Mouse (Mus musculus): ENCODE measurements around the gene Lhfp. TPM values are rescaled to one million over a fixed set of nuclear protein-coding genes. Genes with fewer than 3 reads are reported as not detected.

The Lhfp gene
- 69.1 and 89.7 TPM in 2 replicates for polyA plus RNA-seq (2014; fragmentation: Nextera tagmentation; extraction: Ambion mirVana)

- Histone ChIP-seq H3K4me3 (ENCODE audit: low read length) (peak within 1 kb of the TSS; percentile 79), H3K9ac (ENCODE audit: low read depth, low read length) (peak within 1 kb of the TSS; percentile 79), H3K36me3 (ENCODE audit: control insufficient read depth, insufficient read depth, low read length) (peaks cover 2% of the 10 kb centered on the region; the same call in 1 of the 2 replicates), H3K27me3 (ENCODE audit: control insufficient read depth, insufficient read depth, low read length) (no peaks in the 10 kb centered on the region), H3K27ac (ENCODE audit: low read depth, low read length) (peak within 1 kb of the TSS; percentile 68), H3K4me1 (ENCODE audit: control insufficient read depth, insufficient read depth, low read length) (0 out of 2 replicates have a peak, but pooled peaks cover 15% of the 10 kb centered on the region), H3K9me3 (ENCODE audit: control insufficient read depth, low read length) (no peaks in the 10 kb centered on the region), H3K4me2 (replicated peaks; ENCODE audit: low read depth, low read length) (peak within 1 kb of the TSS; percentile 90)
- peak; percentile 90 for ATAC-seq (ENCODE audit: low FRiP score, low TSS enrichment)
- WGBS, result under 1% methylated on average over 58 of the region's 58 CpGs
Observed at GRCm38 (mm10) chr3:53041411-53042239, at the start of gene Lhfp. TSS of gene Lhfp (plus strand) at chr3:53041528.

GRCm38 (mm10) chr3:52993296-52993695, 48.0 kb upstream of the Lhfp start:
- H3K4me1 ChIP-seq (ENCODE audit: control insufficient read depth, insufficient read depth, low read length), result no peaks in the 10 kb centered on the region
- no peak overlapping the region for H3K4me2 ChIP-seq (replicated peaks; ENCODE audit: low read depth, low read length)
- ATAC-seq (ENCODE audit: low FRiP score, low TSS enrichment), result no peak
- WGBS, result 92% methylated on average over 9 of the region's 10 CpGs
- H3K27me3 ChIP-seq (ENCODE audit: control insufficient read depth, insufficient read depth, low read length), result no peaks in the 10 kb centered on the region
- H3K9ac ChIP-seq (ENCODE audit: low read depth, low read length), result no peak overlapping the region
- no peak overlapping the region for H3K4me3 ChIP-seq (ENCODE audit: low read length)
- no peak overlapping the region for H3K27ac ChIP-seq (ENCODE audit: low read depth, low read length)
- H3K9me3 ChIP-seq (ENCODE audit: control insufficient read depth, low read length), result no peaks in the 10 kb centered on the region
- H3K36me3 ChIP-seq (ENCODE audit: control insufficient read depth, insufficient read depth, low read length), result peaks cover 32% of the 10 kb centered on the region

GRCm38 (mm10) chr3:52994666-52995065, 46.7 kb upstream of the Lhfp start:
- H3K4me1 ChIP-seq (ENCODE audit: control insufficient read depth, insufficient read depth, low read length), result peaks cover 6% of the 10 kb centered on the region; the same call in 1 of the 2 replicates
- ATAC-seq (ENCODE audit: low FRiP score, low TSS enrichment), result no peak
- 72% methylated on average over 5 of the region's 5 CpGs for WGBS
- no peak overlapping the region for H3K27ac ChIP-seq (ENCODE audit: low read depth, low read length)
- H3K4me2 ChIP-seq (replicated peaks; ENCODE audit: low read depth, low read length), result no peak overlapping the region
- H3K4me3 ChIP-seq (ENCODE audit: low read length), result no peak overlapping the region
- no peaks in the 10 kb centered on the region for H3K9me3 ChIP-seq (ENCODE audit: control insufficient read depth, low read length)
- no peaks in the 10 kb centered on the region for H3K27me3 ChIP-seq (ENCODE audit: control insufficient read depth, insufficient read depth, low read length)
- H3K36me3 ChIP-seq (ENCODE audit: control insufficient read depth, insufficient read depth, low read length), result peaks cover 31% of the 10 kb centered on the region
- no peak overlapping the region for H3K9ac ChIP-seq (ENCODE audit: low read depth, low read length)

- 94% methylated on average over 5 of the region's 5 CpGs for WGBS
- no peaks in the 10 kb centered on the region for H3K9me3 ChIP-seq (ENCODE audit: control insufficient read depth, low read length)
- no peak overlapping the region for H3K27ac ChIP-seq (ENCODE audit: low read depth, low read length)
- H3K4me1 ChIP-seq (ENCODE audit: control insufficient read depth, insufficient read depth, low read length), result peaks cover 6% of the 10 kb centered on the region; the same call in 1 of the 2 replicates
- ATAC-seq (ENCODE audit: low FRiP score, low TSS enrichment), result no peak
- no peak overlapping the region for H3K4me2 ChIP-seq (replicated peaks; ENCODE audit: low read depth, low read length)
- no peaks in the 10 kb centered on the region for H3K27me3 ChIP-seq (ENCODE audit: control insufficient read depth, insufficient read depth, low read length)
- no peak overlapping the region for H3K4me3 ChIP-seq (ENCODE audit: low read length)
- H3K36me3 ChIP-seq (ENCODE audit: control insufficient read depth, insufficient read depth, low read length), result peaks cover 42% of the 10 kb centered on the region
- H3K9ac ChIP-seq (ENCODE audit: low read depth, low read length), result no peak overlapping the region
Observed at GRCm38 (mm10) chr3:52996635-52997034, 44.7 kb upstream of the Lhfp start.

- Histone ChIP-seq H3K27me3 (ENCODE audit: control insufficient read depth, insufficient read depth, low read length) (no peaks in the 10 kb centered on the region), H3K36me3 (ENCODE audit: control insufficient read depth, insufficient read depth, low read length) (peaks cover 40% of the 10 kb centered on the region), H3K4me1 (ENCODE audit: control insufficient read depth, insufficient read depth, low read length) (peaks cover 6% of the 10 kb centered on the region; the same call in 1 of the 2 replicates), H3K27ac (ENCODE audit: low read depth, low read length) (no peak overlapping the region), H3K4me2 (replicated peaks; ENCODE audit: low read depth, low read length) (no peak overlapping the region), H3K4me3 (ENCODE audit: low read length) (no peak overlapping the region), H3K9ac (ENCODE audit: low read depth, low read length) (no peak overlapping the region), H3K9me3 (ENCODE audit: control insufficient read depth, low read length) (no peaks in the 10 kb centered on the region)
- WGBS, result 82% methylated on average over 1 of the region's 1 CpGs
- no peak for ATAC-seq (ENCODE audit: low FRiP score, low TSS enrichment)
Observed at GRCm38 (mm10) chr3:52997381-52997780, 43.9 kb upstream of the Lhfp start.

- WGBS, result 34% methylated on average over 15 of the region's 15 CpGs
- Histone ChIP-seq H3K36me3 (ENCODE audit: control insufficient read depth, insufficient read depth, low read length) (peaks cover 30% of the 10 kb centered on the region), H3K4me2 (replicated peaks; ENCODE audit: low read depth, low read length) (no peak overlapping the region)
Observed at GRCm38 (mm10) chr3:52999016-52999744, 42.1 kb upstream of the Lhfp start.

GRCm38 (mm10) chr3:52999996-53000395, 41.3 kb upstream of the Lhfp start:
- 64% methylated on average over 3 of the region's 3 CpGs for WGBS
- Histone ChIP-seq H3K9me3 (ENCODE audit: control insufficient read depth, low read length) (no peaks in the 10 kb centered on the region), H3K9ac (ENCODE audit: low read depth, low read length) (no peak overlapping the region), H3K4me2 (replicated peaks; ENCODE audit: low read depth, low read length) (no peak overlapping the region), H3K36me3 (ENCODE audit: control insufficient read depth, insufficient read depth, low read length) (peaks cover 29% of the 10 kb centered on the region), H3K27ac (ENCODE audit: low read depth, low read length) (no peak overlapping the region), H3K4me3 (ENCODE audit: low read length) (no peak overlapping the region), H3K4me1 (ENCODE audit: control insufficient read depth, insufficient read depth, low read length) (peaks cover 6% of the 10 kb centered on the region; the same call in 1 of the 2 replicates), H3K27me3 (ENCODE audit: control insufficient read depth, insufficient read depth, low read length) (no peaks in the 10 kb centered on the region)
- ATAC-seq (ENCODE audit: low FRiP score, low TSS enrichment), result no peak

More at GRCm38 (mm10) chr3:52999016-52999744, 42.1 kb upstream of the Lhfp start:
- no peaks in the 10 kb centered on the region for H3K27me3 ChIP-seq (ENCODE audit: control insufficient read depth, insufficient read depth, low read length)
- H3K9ac ChIP-seq (ENCODE audit: low read depth, low read length), result no peak overlapping the region
- peaks cover 6% of the 10 kb centered on the region; the same call in 1 of the 2 replicates for H3K4me1 ChIP-seq (ENCODE audit: control insufficient read depth, insufficient read depth, low read length)
- ATAC-seq (ENCODE audit: low FRiP score, low TSS enrichment), result peak; percentile 71
- no peak overlapping the region for H3K4me3 ChIP-seq (ENCODE audit: low read length)
- H3K27ac ChIP-seq (ENCODE audit: low read depth, low read length), result no peak overlapping the region
- H3K9me3 ChIP-seq (ENCODE audit: control insufficient read depth, low read length), result no peaks in the 10 kb centered on the region

GRCm38 (mm10) chr3:53002076-53002475, 39.3 kb upstream of the Lhfp start:
- Histone ChIP-seq H3K4me3 (ENCODE audit: low read length) (no peak overlapping the region), H3K4me2 (replicated peaks; ENCODE audit: low read depth, low read length) (no peak overlapping the region), H3K4me1 (ENCODE audit: control insufficient read depth, insufficient read depth, low read length) (peaks cover 6% of the 10 kb centered on the region; the same call in 1 of the 2 replicates), H3K9ac (ENCODE audit: low read depth, low read length) (no peak overlapping the region), H3K9me3 (ENCODE audit: control insufficient read depth, low read length) (no peaks in the 10 kb centered on the region), H3K36me3 (ENCODE audit: control insufficient read depth, insufficient read depth, low read length) (peaks cover 23% of the 10 kb centered on the region), H3K27me3 (ENCODE audit: control insufficient read depth, insufficient read depth, low read length) (no peaks in the 10 kb centered on the region), H3K27ac (ENCODE audit: low read depth, low read length) (no peak overlapping the region)
- no peak for ATAC-seq (ENCODE audit: low FRiP score, low TSS enrichment)
- WGBS, result 46% methylated on average over 6 of the region's 6 CpGs
